Mouse (Mus musculus) left cerebral cortex, adult 2 months (tissue): ENCODE measurements around the gene Izumo4. TPM values are rescaled to one million over a fixed set of nuclear protein-coding genes. Genes with fewer than 3 reads are reported as not detected.

Source experiments
- DNase-seq, 2 experiments: peaks; one replicate each; pipeline ENCODE4 v3.0.0; 2021 to 2022; ENCODE audit warnings: low spot score in 2 of 2, mixed read lengths in 1 of 2; ENCODE audit errors: extremely low spot score in 1 of 2
- H3K27ac ChIP-seq: fragments of 200-600 bp; 2 replicates; pipeline ENCODE4 v1.8.1; 2022
- H3K4me3 ChIP-seq: fragments of 200-600 bp; 2 replicates; pipeline ENCODE4 v1.8.1; 2022
- CTCF ChIP-seq: fragments of 200-600 bp; IDR thresholded peaks from 2 replicates; pipeline ENCODE4 v1.8.1; 2022; ENCODE audit warnings: antibody characterized with exemption, mild to moderate bottlenecking, moderate library complexity
- intact Hi-C: fragments of 180-260 bp; cut with DNase I; formaldehyde crosslinking; loops from one replicate; pipeline ENCODE4 v1.15.1; 2025
- long read RNA-seq, 2 experiments: library from polyadenylated mRNA; stranded (forward); transcript quantifications; one replicate each; pipeline ENCODE4 v2.0.0; 2021; ENCODE audit warnings: borderline mapping rate in 2 of 2
- total RNA-seq, 2 experiments: library from RNA; stranded (reverse); gene quantifications; 2 replicates each; pipeline ENCODE4 v1.2.3; 2021

The Izumo4 gene
- 10 to 100 TPM; 45.0 to 46.0 TPM for total RNA-seq
- long read RNA-seq, experiment 1, partial matches to known transcripts: 0 of 8 reads
- long read RNA-seq, experiment 1, other reads (novel, unspliced or antisense): 8 of 8 reads
- long read RNA-seq, experiment 2, partial matches to known transcripts: 0 of 9 reads
- long read RNA-seq, experiment 2, other reads (novel, unspliced or antisense): 9 of 9 reads

- peak; percentile 7; the same call in 1 of the 2 replicates for TF ChIP-seq CTCF
- intact Hi-C loops: loop anchor here (1.0 to 5.0 kb wide), 3 partner anchors 26 to 79 kb away; partner anchors contain the start of genes Btbd2 and Csnk1g2
- DNase-seq: peak; percentile 98
- peak within 1 kb of the TSS; percentile 73 for H3K4me3 ChIP-seq
- H3K27ac ChIP-seq: peak within 1 kb of the TSS; percentile 92
Observed at GRCm38 (mm10) chr10:80701721-80702535, at the start of gene Izumo4, which contains the start of gene Mob3a. Gene Izumo4 (plus strand): TSS chr10:80702184. Gene Mob3a (minus strand): TSS chr10:80701977.

DNA sequence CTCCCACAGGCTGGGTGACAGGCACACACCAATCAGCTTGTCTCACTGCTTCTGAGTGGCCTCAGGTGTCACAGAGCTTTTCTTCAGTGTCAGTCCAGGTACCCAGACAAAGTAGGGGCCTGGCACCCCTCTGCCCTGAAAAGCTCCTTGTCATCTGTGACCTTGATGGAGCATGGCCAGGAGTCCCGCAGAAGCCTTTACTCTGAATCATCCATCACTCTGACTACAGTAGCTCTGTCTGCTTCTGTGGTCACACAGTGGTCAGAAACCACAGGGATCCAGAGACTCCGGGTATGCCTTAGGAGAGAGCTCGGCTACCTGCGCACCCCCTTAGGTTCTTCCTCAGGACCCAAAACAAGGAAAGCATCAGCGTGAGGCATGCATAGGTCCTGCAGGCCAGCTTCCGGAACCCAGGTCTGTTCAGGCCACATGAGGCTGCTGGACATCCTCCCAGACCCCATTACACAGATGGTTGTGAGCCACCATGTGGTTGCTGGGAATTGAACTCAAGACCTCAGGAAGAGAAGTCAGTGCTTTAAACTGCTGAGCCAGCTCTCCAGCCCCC is 48.7 kb upstream of the Izumo4 start:
- no peak for DNase-seq
- Histone ChIP-seq H3K27ac (no peak overlapping the region), H3K4me3 (no peak overlapping the region)
- intact Hi-C loops: no loop called here
- TF ChIP-seq CTCF: no peak

DNA sequence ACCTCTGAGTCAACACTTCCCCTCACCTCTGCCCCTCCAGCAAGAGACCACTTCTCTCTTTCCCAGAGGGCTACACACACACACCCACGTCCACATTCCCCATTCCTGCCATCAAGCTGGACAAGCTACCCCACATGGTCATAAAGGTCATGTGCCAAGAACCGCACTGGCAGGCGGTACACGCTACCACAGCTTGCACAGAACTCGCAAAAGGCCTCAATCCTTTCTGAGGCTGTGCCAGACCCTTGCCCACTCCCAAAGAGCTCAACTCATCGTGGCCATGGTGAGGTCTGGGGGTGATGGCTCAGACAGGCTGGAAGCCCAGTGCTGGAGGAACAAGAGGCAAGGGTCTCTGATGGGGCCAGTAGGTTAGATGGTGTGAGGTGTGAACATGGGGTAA is 47.1 kb upstream of the Izumo4 start:
- TF ChIP-seq CTCF: no peak
- Histone ChIP-seq H3K27ac (no peak overlapping the region; the same call in 1 of the 2 replicates), H3K4me3 (peak overlapping the region; percentile 71; the same call in 1 of the 2 replicates)
- DNase-seq: no peak
- intact Hi-C loops: loop anchor here (5.0 kb wide), 1 partner anchor 47 kb away; the partner anchor contains the start of genes Izumo4 and Mob3a

- intact Hi-C loops: loop anchor here (2.0 to 5.0 kb wide), 3 partner anchors 21 to 47 kb away; partner anchors contain the start of genes Csnk1g2, Izumo4 and Mob3a
- peak overlapping the region; percentile 71 for H3K4me3 ChIP-seq
- H3K27ac ChIP-seq: peak overlapping the region; percentile 82
Observed at GRCm38 (mm10) chr10:80655406-80656129, 46.4 kb upstream of the Izumo4 start.

GRCm38 (mm10) chr10:80656130-80656862 is 45.7 kb upstream of the Izumo4 start:
- DNase-seq: peak; percentile 93
- peak overlapping the region; percentile 71 for H3K4me3 ChIP-seq
- H3K27ac ChIP-seq: peak overlapping the region; percentile 93
- no peak for TF ChIP-seq CTCF
- intact Hi-C loops: loop anchor here (2.0 to 5.0 kb wide), 3 partner anchors 21 to 46 kb away; partner anchors contain the start of genes Csnk1g2, Izumo4 and Mob3a

More at GRCm38 (mm10) chr10:80655406-80656129, 46.4 kb upstream of the Izumo4 start:
- no peak for TF ChIP-seq CTCF
- DNase-seq: no peak

GRCm38 (mm10) chr10:80656863-80657623 is 44.9 kb upstream of the Izumo4 start, which contains the start of gene Btbd2:
Gene Btbd2 (minus strand): TSS chr10:80657071.
- intact Hi-C loops: loop anchor here (2.0 to 5.0 kb wide), 3 partner anchors 20 to 45 kb away; partner anchors contain the start of genes Csnk1g2, Izumo4 and Mob3a
- Histone ChIP-seq H3K27ac (peak within 1 kb of the TSS; percentile 93), H3K4me3 (peak within 1 kb of the TSS; percentile 71)
- no peak for DNase-seq
- TF ChIP-seq CTCF: no peak

- no peak for DNase-seq
- Histone ChIP-seq H3K27ac (no peak overlapping the region), H3K4me3 (no peak overlapping the region)
- intact Hi-C loops: loop anchor here (5.0 kb wide), 1 partner anchor 44 kb away; the partner anchor contains the start of genes Izumo4 and Mob3a
- no peak for TF ChIP-seq CTCF
Observed at GRCm38 (mm10) chr10:80658194-80658840, 43.7 kb upstream of the Izumo4 start.

- TF ChIP-seq CTCF: no peak
- intact Hi-C loops: loop anchor here (1.0 to 5.0 kb wide), 2 partner anchors 29 to 43 kb away; partner anchors contain the start of genes Izumo4 and Mob3a
- no peak overlapping the region for H3K27ac ChIP-seq
- no peak overlapping the region for H3K4me3 ChIP-seq
- DNase-seq: no peak
Observed at GRCm38 (mm10) chr10:80658841-80659202, 43.2 kb upstream of the Izumo4 start.

GRCm38 (mm10) chr10:80659213-80659612 is 42.8 kb upstream of the Izumo4 start:
- DNase-seq: peak; percentile 65 to 74
- H3K27ac ChIP-seq: no peak overlapping the region
- peak overlapping the region; percentile 40; the same call in 1 of the 2 replicates for H3K4me3 ChIP-seq
- intact Hi-C loops: loop anchor here (1.0 to 5.0 kb wide), 2 partner anchors 29 to 43 kb away; partner anchors contain the start of genes Izumo4 and Mob3a
- peak; percentile 93 for TF ChIP-seq CTCF
